Comparison of ENCODE assay signal across 26 mouse cellular contexts in the genomic region with DNA sequence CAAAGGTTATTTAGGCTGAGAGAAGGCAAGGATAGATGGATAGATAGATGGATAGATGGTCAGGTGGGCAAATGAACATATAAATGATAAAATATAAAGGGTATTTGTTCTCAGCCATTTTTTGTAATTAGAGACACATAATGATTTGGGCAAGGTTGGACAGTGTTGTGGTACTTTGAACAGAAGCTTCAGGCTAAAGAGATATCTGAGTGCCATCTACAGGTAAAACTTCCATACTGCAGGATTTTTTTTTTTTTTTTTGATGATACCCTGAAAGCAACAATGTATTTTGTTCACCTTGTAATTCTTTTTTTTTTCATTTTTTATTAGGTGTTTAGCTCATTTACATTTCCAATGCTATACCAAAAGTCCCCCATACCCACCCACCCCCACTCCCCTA.
DNase-seq lines count a peak whose midpoint lies in the region; ATAC-seq and TF ChIP-seq lines count a peak whose summit lies in the region.
"Had no signal": no experiment of that assay in that cellular context is flagged by ENCODE, and none has a peak within 500 bp of the region (broad histone marks: within the 10 kb centered on the region; RNA-seq: fewer than 3 reads in every experiment).

No protein-coding gene starts in this region.

- no peak overlapping the region for H3K4me2 ChIP-seq in intestine, postnatal 0 days (replicated peaks; ENCODE audit: low read depth)
- H3K4me2 ChIP-seq in intestine, embryonic 16.5 days (ENCODE audit: low read depth, low read length), result no peak overlapping the region
- no peak overlapping the region for H3K4me2 ChIP-seq in midbrain, postnatal 0 days (ENCODE audit: low read depth, low read length, poor library complexity, severe bottlenecking)
- no peak overlapping the region for H3K4me2 ChIP-seq in midbrain, embryonic 13.5 days (replicated peaks)
- H3K4me2 ChIP-seq: forebrain, embryonic 13.5 days; heart, embryonic 12.5 days; hindbrain, embryonic 15.5 days; intestine, embryonic 15.5 days; midbrain, embryonic 11.5 days; neural tube, embryonic 13.5 days had no signal

- no peak for ATAC-seq in intestine, postnatal 0 days
- ATAC-seq in intestine, embryonic 16.5 days, result no peak
- no peak for ATAC-seq in midbrain, postnatal 0 days (ENCODE audit: low FRiP score)
- no peak for ATAC-seq in midbrain, embryonic 13.5 days
- ATAC-seq: activated CD4-positive, CD25-positive, alpha-beta regulatory T cell, adult 4 months; forebrain, embryonic 13.5 days; intestine, embryonic 15.5 days had no signal

- no peak overlapping the region for H3K4me3 ChIP-seq in intestine, postnatal 0 days (ENCODE audit: low read depth, low read length)
- H3K4me3 ChIP-seq in intestine, embryonic 16.5 days (ENCODE audit: low read length), result no peak overlapping the region
- no peak overlapping the region for H3K4me3 ChIP-seq in midbrain, postnatal 0 days (ENCODE audit: low read depth, low read length)
- H3K4me3 ChIP-seq in midbrain, embryonic 13.5 days (replicated peaks), result no peak overlapping the region
- H3K4me3 ChIP-seq: forebrain, embryonic 13.5 days; heart, embryonic 12.5 days; hindbrain, embryonic 15.5 days; intestine, embryonic 15.5 days; neural tube, embryonic 13.5 days had no signal

- H3K27ac ChIP-seq in intestine, postnatal 0 days (ENCODE audit: low read depth, low read length), result no peak overlapping the region
- no peak overlapping the region for H3K27ac ChIP-seq in intestine, embryonic 16.5 days (ENCODE audit: low read length)
- H3K27ac ChIP-seq in midbrain, postnatal 0 days (ENCODE audit: low read depth, low read length), result no peak overlapping the region
- no peak overlapping the region for H3K27ac ChIP-seq in midbrain, embryonic 13.5 days
- H3K27ac ChIP-seq: forebrain, embryonic 13.5 days; hindbrain, embryonic 15.5 days; intestine, embryonic 15.5 days; liver, embryonic 14.5 days; neural tube, embryonic 13.5 days had no signal

- H3K36me3 ChIP-seq in intestine, postnatal 0 days (ENCODE audit: control insufficient read depth, insufficient read depth), result no peaks in the 10 kb centered on the region
- H3K36me3 ChIP-seq in intestine, embryonic 16.5 days (ENCODE audit: control insufficient read depth, insufficient read depth, low read length), result no peaks in the 10 kb centered on the region
- H3K36me3 ChIP-seq in midbrain, postnatal 0 days (ENCODE audit: insufficient read depth, low read length), result no peaks in the 10 kb centered on the region
- no peaks in the 10 kb centered on the region for H3K36me3 ChIP-seq in midbrain, embryonic 13.5 days
- H3K36me3 ChIP-seq: heart, embryonic 12.5 days; hindbrain, embryonic 15.5 days; intestine, embryonic 15.5 days; neural tube, embryonic 13.5 days had no signal

- TF ChIP-seq CTCF in intestine, postnatal 0 days (IDR thresholded peaks at IDR 0.05; ENCODE audit: low read depth), result peak; percentile 44
- TF ChIP-seq CTCF in midbrain, postnatal 0 days (IDR thresholded peaks at IDR 0.05), result peak; percentile 55

- peak; percentile 27 for DNase-seq in midbrain, postnatal 0 days (ENCODE audit: low spot score)
- DNase-seq in R1 (ENCODE audit: low read depth, low spot score), result peak; percentile 16
- DNase-seq in thymus, postnatal 4 days, result no peak
- DNase-seq in spleen, postnatal 36 days (ENCODE audit: low spot score in 2 of 2), result no peak
- DNase-seq: adrenal gland, adult 8-10 months; B cell, adult 2 months; cerebellum, adult 8-10 months; cerebellum, postnatal 25 days; gastrocnemius, postnatal 25 days; heart, adult 18-20 months; kidney, adult 9 months; kidney, postnatal 25 days; liver; lung, adult 2 months; right cerebral cortex, postnatal 4 days had no signal

- H3K27me3 ChIP-seq in intestine, postnatal 0 days (replicated peaks; ENCODE audit: control insufficient read depth, insufficient read depth, low read length), result no peaks in the 10 kb centered on the region
- H3K27me3 ChIP-seq in intestine, embryonic 16.5 days (replicated peaks; ENCODE audit: control insufficient read depth, insufficient read depth, low read length), result no peaks in the 10 kb centered on the region
- H3K27me3 ChIP-seq in midbrain, postnatal 0 days (ENCODE audit: insufficient read depth, low read length), result no peaks in the 10 kb centered on the region
- H3K27me3 ChIP-seq in midbrain, embryonic 13.5 days, result no peaks in the 10 kb centered on the region
- H3K27me3 ChIP-seq: forebrain, embryonic 13.5 days; hindbrain, embryonic 15.5 days; intestine, embryonic 15.5 days; neural tube, embryonic 13.5 days had no signal

- no peak overlapping the region for H3K9ac ChIP-seq in intestine, postnatal 0 days (ENCODE audit: low read depth, low read length)
- H3K9ac ChIP-seq in intestine, embryonic 16.5 days (ENCODE audit: low read depth, low read length), result no peak overlapping the region
- H3K9ac ChIP-seq in midbrain, postnatal 0 days (replicated peaks; ENCODE audit: low read length, poor library complexity, severe bottlenecking), result no peak overlapping the region
- no peak overlapping the region for H3K9ac ChIP-seq in midbrain, embryonic 13.5 days (replicated peaks)
- H3K9ac ChIP-seq: forebrain, embryonic 13.5 days; heart, embryonic 12.5 days; hindbrain, embryonic 15.5 days; intestine, embryonic 15.5 days; liver, embryonic 14.5 days; neural tube, embryonic 13.5 days had no signal

- no peaks in the 10 kb centered on the region for H3K9me3 ChIP-seq in intestine, postnatal 0 days (ENCODE audit: control insufficient read depth)
- H3K9me3 ChIP-seq in intestine, embryonic 16.5 days (ENCODE audit: control insufficient read depth, low read length), result no peaks in the 10 kb centered on the region
- no peaks in the 10 kb centered on the region for H3K9me3 ChIP-seq in midbrain, postnatal 0 days (ENCODE audit: low read length)
- no peaks in the 10 kb centered on the region for H3K9me3 ChIP-seq in midbrain, embryonic 13.5 days
- H3K9me3 ChIP-seq: forebrain, embryonic 13.5 days; heart, embryonic 12.5 days; hindbrain, embryonic 15.5 days; intestine, embryonic 15.5 days; neural tube, embryonic 13.5 days had no signal

- H3K4me1 ChIP-seq in intestine, postnatal 0 days (replicated peaks; ENCODE audit: control insufficient read depth, insufficient read depth, low read length), result no peaks in the 10 kb centered on the region
- H3K4me1 ChIP-seq in intestine, embryonic 16.5 days (ENCODE audit: control insufficient read depth, insufficient read depth, low read length), result no peaks in the 10 kb centered on the region
- no peaks in the 10 kb centered on the region for H3K4me1 ChIP-seq in midbrain, postnatal 0 days (ENCODE audit: insufficient read depth, low read length)
- no peaks in the 10 kb centered on the region for H3K4me1 ChIP-seq in midbrain, embryonic 13.5 days (replicated peaks)
- H3K4me1 ChIP-seq: forebrain, embryonic 13.5 days; heart, embryonic 12.5 days; hindbrain, embryonic 15.5 days; intestine, embryonic 15.5 days; neural tube, embryonic 13.5 days had no signal

Comparison
In these comparisons a context has a peak if more than half of its experiments do, and no peak if none do; other contexts are left out.
1. DNase-seq: peak in midbrain, postnatal 0 days (single experiment) and R1 (single experiment); none in thymus, postnatal 4 days (single experiment) and spleen, postnatal 36 days (0 of 2).